Mouse (Mus musculus): Measurements from ENCODE around the gene Nfx1.

Gene Nfx1

DNA sequence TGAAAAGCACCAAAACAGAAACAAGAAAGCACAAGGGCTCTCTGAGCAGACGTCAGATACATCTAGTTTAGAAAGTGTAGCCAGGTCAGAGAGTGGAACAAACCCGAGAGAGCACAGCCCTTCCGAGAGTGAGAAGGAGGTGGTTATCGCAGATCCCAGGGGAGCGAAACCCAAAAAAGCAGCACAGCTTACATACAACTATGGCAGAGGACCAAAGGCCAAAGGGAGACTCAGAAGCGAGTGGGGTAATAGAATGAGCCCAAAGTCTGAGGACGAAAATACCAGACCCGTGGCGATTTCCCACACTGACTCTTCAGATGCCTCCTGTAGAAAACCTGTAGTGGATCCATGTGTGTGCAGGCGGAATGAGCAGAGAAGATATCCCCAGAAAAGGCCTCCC is 5.9 kb downstream of the Nfx1 start:
- DNase-seq: no peak

DNA sequence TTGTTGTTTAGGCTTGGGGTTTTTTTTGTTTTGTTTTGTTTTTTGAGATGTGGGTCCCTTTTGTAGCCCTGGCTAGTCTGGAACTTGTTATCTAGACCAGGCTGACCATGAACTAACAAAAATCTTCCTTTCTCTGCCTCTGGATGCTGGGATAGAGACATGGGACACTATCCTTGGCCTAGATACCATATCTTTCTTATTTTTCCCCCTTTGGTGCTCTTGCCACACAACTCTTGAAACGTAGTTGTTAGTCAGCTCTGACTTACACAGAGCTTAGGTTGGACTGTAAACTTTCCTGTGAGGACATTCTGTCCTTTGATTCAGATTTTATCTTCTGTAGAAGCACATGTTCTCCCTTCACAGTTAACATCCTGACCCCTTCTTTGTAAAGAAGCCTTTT is 8.7 kb downstream of the Nfx1 start:
- no peak for DNase-seq

DNA sequence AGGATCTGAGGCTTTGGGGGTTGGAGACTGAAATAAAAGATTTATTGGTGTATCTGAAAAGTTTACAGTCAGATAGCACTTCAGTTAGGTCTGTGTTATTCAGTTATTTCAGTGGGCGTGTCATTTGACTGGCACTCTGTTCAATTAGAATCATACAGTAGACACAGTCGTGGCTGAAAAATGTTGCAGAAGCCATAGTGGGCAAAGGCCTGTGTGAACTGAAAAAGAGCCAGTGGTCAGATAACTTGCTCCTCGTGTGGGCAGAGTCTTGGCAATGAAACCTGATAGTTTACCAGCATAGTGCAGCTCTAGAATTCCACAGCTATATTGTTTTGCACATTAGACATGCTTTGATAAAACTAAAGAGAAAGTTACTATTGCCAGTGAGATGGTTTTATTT is 11.8 kb downstream of the Nfx1 start:
- DNase-seq: no peak

DNA sequence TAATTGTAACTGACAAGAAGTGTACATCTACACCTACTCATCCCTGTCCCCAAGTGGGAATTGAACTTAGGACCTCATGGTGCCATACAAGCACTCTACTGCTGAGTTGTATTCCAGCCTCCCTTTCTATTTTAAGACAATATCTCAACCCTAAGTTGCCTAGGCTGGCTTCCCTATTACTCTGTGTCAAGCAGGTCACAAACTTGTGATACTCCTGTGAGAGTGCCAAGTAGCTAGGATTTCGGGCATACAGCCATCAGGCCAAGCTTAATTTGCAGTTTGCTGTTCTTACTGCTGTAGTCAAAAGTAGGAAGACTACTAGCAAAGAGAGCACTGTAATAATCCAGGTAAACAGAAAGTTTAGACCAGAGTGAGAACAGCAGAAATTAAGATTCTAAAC is 13.0 kb downstream of the Nfx1 start:
- DNase-seq: no peak

DNA sequence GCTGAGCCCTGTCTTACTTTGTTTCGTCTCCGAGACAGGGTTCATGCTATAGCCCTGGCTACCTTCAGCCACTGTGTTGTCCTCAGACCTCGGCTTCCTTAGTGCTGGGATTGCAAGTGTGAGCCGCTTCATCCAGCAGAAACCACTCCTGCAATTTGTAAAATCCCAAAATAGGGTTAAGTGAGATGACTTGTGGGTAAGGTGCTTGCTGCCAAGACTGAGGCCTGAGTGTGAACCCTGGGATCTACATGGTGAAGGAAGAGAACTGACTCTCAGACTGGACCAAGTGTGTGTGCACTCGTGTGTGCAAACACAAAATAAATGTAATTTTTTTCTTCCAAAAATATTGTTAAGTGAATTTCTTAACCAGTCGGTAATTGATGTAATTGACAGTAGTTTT is 18.9 kb downstream of the Nfx1 start:
- no peak for DNase-seq

DNA sequence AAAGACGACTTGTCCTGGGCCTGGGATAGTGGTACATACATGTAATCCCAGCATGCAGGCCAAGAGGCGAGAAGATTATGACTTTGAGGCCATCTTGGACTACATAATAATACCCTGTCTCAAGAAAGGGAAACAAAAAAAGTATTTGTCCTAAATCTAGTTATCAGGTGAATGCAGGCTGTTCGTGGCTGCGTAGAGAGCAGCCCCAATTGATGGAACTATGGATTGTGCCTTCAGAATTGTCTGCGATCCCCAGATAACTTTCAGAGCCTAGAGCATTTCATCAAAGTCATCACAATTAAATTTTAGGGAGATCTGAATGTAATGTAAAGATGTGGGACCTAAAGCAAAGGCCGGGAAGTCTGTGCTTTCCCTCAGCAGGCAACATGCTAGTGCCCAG is 25.6 kb downstream of the Nfx1 start:
- no peak for DNase-seq

DNA sequence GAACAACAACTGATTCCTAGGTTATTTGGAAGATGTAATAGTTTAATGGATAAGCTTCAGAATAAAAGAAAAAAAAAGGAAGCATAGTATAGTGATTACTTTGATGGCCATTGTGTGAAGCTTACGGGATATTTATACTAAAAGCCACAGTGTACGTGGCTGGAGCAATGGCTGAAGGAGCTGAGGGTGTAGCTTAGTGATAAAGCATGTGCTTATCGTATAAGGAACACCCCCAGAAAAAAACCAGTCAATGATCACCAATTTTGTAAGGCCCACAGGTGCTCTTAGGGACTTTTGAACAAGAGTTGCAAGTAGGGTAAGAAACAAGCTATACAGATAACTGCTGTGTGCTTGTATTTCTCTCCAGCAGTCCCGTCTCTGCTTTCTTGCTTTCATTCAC is 27.2 kb downstream of the Nfx1 start:
- DNase-seq: no peak

DNA sequence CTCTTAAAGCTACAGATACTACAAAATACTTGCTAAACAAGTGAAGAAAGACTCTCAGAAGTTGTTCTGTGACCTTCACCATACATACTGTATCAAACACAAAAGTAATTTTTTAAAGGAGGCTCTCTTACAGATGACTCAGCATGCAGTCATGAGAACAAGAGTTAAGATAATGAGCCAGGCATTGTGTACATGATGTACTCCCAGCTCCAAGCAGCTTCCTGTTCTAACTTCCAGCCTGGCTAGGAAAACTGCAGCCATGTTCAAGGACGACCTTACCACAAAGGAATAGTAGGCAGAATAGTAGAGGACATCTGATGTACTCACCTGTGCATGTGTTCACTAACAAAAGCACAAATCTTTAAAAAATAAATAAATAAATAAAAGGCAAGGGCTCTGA is 29.6 kb downstream of the Nfx1 start:
- DNase-seq: no peak

DNA sequence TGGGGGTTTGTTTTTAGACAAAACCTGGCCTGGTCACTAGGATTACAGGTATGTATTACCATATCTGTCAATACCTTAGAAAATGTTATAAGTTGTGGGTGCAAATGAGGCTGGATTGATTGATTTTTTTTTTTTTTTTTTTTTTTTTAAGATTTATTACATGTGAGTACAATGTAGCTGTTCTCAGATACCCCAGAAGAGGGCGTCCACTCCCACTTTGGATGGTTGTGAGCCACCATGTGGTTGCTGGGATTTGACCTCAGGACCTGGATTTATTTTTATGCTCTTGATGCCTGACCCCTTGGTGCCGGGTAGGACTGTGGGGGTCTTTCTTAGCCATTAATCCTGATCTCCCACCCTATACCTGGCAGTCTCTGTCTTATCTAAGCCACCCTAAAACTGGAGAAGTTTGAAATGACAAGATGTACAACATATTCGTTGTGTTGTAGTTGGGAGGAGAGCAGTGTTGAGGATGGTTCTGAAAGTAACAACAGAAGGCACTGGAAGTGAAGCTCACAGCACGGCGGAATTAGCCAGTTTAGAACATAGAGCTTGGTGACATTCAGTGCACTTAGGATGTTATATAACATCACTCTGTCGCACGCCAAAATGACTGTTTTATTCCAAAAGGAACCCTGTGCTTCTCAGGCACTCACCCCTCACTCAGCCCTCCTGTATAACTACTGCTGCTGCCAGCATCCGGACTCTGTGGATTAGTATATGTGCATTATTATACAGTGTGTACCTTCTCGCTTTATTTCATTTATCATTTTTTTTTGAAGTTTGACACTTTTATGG is 30.3 kb downstream of the Nfx1 start:
- no peak for DNase-seq

DNA sequence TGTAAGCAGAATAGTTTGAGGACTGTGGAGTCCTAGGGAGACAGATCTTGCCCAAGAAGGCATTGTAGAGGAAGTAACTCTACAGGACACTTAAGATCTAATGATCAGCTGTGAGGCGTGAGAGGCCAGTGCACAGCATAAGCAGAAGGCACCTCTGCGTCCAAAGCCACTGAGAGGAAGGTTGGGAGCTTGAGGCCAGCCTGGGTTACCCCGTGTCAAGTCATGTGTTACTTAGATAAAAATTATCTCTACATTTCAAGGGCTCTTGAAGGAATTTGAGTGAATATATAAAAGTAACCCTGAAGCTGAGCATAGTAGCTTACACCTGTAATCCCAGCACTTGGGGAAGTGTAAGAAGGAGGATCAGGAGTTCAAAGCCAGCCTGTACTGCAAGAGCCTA is 42.6 kb downstream of the Nfx1 start:
- DNase-seq: no peak

DNA sequence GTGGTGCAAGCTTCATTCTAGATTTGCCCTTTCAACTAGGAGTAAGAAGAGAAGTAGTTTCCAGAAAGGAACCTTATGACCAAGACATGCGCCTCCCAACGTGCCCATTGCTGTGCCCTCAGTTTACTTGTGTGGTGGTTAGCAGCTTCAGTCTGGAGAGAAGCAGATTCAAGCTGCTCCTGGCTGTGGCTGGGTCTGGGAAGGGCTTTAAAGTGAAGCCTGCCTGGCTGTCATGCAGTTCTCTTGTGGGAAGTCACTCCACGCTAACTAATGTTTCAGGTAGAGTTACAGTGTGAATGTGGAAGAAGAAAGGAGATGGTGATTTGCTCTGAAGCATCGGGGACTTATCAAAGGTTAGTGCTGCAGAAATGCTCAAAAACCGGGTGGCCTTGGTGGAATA is 45.1 kb downstream of the Nfx1 start:
- DNase-seq: no peak

DNA sequence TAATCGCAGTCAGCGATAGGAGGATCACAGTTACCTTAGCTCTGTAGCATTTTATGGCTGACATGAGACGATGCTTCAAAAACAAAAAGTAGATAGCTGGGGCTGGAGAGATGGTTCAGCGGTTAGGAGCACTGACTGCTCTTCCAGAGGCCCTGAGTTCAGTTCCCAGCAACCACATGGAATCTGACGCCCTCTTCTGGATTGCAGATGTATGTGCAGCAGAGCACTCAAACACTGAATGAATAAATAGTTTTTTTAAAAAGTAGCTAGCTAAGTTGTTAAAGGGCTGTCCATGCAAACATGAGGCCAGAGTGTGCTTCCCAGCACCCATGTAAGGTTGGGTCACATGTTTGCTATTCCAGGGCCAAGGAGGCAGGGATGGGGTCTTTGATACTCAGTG is 50.4 kb downstream of the Nfx1 start:
- no peak for DNase-seq

DNA sequence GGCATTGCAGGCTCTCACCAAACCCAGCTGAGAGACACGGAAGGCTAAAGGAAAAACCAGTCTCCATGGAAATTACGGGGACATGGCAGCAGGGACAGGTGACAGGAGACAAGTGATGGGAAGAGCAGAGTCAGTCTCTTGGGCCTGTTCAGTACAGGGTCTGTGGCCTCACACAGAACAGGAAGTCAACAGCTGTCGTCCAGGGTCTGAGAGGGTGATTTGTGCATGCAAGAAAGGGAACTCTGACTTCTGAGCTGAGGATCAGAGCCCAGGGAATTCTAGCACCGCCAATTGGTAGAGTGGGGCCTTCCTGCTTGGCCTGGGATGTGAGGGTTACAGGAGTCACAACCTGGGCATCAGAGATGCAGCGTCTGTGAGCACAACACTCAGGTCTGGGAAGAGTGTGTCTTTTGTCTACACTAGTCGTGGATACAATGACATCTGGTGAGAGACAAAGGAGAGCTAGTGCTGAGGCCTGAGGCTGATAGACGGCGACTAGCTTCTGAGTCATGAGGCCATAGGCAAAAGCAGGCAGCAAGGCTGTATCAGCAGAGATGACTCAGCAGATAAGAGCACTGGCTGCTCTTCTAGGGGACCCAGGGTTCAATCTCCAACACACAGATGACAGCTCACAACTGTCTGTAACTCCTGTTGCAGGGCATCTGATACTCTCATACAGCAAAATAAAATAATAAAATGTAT is 55.5 kb downstream of the Nfx1 start:
- no peak for DNase-seq

DNA sequence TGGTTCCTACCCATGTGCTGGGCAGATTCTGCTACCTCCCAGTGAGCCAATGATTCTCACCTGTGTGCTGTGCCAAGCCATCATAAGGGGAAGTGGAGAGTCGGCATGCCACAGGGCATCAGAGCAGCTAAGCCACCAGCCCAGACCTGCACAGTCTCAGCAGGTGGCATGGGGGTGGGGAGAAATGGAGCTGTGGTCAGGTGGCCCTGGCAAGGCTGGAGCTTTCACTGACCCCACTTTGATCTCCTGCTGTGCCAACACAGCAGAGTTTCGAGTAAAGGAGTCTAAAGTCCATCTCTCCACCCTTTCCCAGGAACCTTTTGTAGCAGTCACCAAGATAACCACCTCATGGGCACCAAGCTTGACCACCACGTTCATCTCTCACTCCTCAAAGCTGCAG is 57.2 kb downstream of the Nfx1 start:
- no peak for DNase-seq

DNA sequence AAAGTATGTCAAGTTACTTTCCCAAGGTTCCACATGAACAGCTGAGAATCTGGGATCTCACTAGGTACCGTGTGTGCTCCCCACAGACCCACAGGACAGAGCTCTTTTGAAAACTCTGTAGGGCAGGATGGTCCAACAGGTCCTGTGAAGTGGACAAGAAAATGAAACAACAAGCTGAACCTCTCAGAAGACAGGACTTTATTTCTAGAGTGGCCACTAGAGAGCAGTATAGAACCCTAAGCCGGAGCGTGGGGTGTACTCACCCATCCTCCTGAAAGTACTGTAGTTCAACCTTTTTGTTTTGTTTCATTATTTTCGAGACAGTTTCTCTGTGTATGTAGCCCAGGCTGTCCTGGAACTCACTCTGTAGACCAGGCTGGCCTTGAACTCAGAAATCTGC is 57.6 kb downstream of the Nfx1 start:
- DNase-seq: no peak

DNA sequence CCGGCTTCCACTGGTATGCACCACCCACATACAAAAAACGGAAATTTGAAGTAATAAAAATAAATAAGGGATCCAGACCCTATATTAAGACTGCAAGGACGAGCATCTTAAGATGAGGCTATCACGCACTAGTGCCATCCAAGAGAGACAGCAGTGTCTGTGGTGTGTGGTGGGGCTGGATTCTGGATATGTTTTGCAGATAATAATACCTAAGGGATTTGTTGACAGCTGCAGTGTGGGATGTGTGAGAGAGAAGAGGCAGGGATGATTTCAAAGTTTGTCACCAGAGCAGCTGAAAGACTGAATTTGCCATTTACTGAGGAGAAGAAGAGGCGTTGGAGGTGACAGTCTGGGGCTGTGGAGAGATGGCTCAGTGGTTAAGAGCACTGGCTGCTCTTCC is 58.7 kb downstream of the Nfx1 start:
- DNase-seq: no peak

DNA sequence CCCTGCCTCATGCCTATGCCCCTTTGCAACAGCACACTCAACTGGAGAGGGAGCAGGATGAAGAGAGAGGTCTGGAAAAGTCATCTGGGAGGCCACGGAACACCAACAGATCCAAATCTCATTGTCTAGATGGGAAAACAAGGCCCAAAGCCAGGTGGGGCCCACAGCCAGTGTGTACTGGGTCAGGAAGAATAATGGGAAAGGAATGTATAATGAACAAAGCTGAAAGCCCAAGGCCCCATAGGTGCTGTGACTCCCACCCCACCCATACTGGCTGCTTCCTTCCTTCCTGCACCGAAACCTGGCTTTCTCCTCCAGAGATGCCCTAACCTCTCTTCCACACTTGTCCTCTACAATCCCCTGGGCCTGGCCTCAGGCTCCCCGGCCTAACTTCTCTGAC is 60.5 kb downstream of the Nfx1 start:
- no peak for DNase-seq

DNA sequence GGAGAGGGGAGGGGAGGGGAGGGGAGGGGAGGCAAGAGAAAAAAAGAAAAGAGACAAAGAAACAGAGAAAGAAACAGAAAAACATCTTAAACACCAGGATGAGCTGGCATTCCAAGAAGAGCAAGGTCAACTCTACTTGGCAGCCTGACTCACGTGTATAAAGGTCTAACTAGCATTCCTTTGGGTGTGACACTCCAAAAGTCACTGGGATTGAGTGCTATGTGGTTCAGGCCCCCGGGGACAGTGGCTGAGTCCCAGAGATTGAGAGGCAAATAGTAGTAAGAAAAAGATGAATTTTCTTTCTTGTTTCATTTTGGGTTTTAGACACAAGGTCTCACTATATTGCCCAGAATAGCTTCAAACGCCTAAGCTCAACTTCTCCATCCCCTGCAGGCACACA is 67.2 kb downstream of the Nfx1 start:
- DNase-seq: no peak

DNA sequence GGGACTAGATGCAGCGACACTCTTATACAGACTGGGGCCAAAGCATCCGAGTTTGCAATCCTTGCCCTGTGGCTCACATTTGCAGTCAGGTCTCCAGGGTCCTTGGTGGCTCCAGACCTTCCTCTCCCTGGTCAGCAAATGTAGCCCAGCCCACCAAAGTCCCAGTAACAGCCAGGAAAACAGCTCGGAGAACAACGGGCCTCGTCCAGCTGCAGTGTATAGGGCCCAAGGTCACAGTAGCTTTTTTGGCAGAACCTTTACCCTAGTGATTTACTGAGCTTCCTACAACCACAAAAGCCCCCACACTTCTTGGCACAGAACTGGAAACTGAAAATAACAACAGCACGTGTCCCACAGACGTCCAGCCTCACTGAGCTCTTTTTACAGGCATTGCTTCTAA is 70.3 kb downstream of the Nfx1 start:
- DNase-seq: no peak

DNA sequence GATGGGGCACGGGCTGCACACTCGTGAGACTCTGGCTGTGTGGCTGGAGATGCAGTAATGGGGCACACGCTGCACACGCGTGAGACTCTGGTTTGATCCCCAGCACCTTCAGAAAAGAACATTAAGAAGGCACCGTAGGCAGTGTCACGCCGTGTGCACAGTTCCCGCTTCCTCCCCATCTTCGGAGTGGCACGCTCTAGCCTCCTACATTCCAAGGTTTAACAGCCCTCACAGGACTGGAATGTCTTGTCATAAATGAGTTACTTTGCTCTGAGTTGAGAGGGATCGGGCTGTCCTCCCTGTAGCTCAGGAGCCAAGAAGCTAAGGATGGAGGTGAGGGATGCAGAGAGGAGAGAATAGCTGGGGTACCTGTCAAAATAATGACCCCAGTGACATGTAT is 72.2 kb downstream of the Nfx1 start:
- DNase-seq: no peak

DNA sequence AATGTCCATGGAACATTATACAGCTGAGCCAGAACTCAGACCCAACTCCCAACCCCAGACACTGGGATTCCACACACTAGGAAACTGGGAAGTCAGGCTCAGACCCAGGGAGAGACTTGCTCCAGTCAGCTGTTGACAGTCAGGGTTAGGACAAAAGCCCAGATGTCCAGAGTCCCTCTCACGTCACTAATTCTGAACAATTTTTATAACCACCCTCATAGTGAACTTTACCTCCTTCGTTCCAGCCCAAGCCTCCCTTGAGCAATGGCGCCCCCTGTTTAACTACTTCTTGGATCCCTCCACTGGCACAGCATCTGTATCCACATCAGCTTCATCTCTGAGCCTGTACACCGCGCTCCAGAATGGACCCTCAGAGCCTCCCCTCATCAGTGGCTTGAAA is 73.3 kb downstream of the Nfx1 start:
- DNase-seq: no peak

DNA sequence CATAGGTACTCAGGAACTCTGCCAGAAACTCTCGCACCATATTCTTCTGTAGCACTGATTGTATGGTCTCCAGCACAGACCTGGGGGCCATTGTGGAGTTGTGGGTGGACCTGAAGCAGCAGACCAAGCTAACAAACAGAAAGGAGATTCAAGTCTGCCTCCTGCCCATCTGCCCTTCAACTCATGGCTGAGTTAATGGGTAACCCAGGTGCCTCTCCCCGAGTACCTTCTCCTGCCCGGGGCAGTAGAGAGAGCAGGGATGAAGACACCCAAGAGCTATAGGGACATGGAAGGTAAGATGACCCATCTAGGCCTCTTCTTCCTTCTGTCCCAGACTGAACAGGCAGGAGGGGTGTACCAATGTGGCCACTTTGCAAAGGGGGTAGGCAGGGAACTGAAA is 74.6 kb downstream of the Nfx1 start:
- no peak for DNase-seq

DNA sequence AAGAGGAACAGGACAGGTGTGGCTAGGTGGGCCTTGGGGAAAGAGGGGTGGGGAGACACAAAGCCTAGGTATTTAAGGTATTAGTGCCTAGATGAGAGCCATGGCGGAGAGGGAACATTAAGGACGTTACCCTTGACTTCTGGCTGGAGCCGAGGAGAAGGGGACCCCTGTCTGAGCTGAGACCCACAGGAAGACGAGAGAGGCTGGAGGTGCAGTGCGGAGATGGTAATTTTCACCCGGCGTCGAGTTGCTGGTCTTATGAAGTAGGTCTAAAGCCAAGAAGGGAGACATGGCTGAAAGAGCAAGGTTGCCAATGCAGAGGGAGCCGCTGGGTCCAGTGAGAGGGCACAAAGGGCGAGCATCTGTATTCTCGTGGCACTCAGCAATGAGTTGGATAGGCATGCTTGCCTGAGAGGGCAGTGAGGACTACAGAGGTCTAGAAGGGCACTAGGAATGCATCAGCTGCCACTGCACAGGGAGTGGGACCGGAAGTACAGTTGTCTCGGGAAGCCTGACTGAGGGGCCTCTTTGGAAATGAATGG is 75.6 kb downstream of the Nfx1 start:
- DNase-seq: no peak

DNA sequence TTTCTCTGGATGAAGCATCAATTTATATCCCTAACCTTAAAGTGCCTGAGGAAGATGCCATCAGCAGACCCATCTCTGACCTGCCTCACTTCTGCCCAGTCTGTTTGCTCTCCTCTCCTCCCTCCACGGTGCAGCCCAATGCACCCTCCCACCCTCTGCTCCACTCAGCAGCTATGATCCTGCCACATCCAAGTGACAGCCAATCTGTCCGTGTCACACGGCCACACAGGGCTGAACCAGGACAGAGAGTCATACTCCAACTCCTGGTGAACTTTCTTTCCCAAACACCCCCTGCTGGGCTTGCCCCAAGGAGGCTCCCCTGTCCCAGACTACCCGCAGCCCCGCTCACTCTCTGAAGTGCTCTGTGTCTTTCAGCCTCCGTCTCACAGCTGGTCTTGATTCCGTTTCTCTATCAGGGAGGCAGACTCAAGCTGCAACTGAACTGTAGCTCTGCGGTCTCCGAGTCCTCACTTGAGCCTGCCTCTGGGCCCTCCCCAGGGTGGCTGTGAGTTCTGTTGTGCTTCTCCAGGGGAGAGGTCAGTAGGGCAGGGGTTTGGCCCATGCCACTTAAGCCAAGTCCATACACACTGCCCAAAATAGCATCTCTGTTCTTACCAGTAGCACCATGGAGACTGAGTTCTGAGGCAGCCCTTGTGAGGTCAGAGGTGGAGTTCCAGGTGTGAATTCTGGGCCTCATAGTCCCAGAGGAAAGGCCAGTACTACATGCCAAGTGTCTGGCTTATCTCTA is 77.0 kb downstream of the Nfx1 start, which contains the start of gene Aqp7:
Gene Aqp7 (minus strand): TSS at position 616 of the 748 bp plus-strand sequence.
- DNase-seq: peak; percentile 29
